Mouse (Mus musculus): ENCODE measurements around the gene Tmc8. TPM values are rescaled to one million over a fixed set of nuclear protein-coding genes. Genes with fewer than 3 reads are reported as not detected.

The Tmc8 gene
- polyA plus RNA-seq, 1 experiment from 2014 or later = 0.86 TPM

DNA sequence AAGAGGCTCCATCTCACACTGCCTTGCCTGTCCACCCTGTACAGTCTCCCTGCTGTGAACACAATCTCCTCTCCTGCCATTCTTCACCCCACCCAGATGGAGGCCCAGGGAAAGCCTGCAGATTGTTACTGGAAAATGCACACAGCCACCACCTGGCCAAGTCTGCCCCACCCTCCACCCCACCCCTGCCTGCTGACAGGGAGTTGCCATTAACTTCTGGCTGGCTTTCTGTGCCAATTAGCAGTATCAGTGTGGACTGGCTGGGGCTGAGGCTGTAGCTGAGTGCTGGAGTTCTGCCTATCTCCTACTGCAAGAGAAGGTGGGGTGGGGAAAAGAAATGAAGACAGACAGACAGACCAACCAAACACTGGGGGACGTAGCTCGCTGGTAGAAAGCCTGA is 56.7 kb downstream of the Tmc8 start:
- DNase-seq (ENCODE audit: low spot score) (no peak), ATAC-seq (ENCODE audit: low FRiP score) (no peak)
- H3K9me3 ChIP-seq (ENCODE audit: control insufficient read depth, low read length) = no peaks in the 10 kb centered on the region
- H3K4me3 ChIP-seq (ENCODE audit: low read depth, low read length) = no peak overlapping the region
- H3K4me1 ChIP-seq (replicated peaks; ENCODE audit: control insufficient read depth, insufficient read depth, low read length) = no peaks in the 10 kb centered on the region
- H3K27ac ChIP-seq (ENCODE audit: low read depth, low read length) = no peak overlapping the region
- WGBS = 79% methylated on average over 2 of the region's 2 CpGs
- H3K4me2 ChIP-seq (replicated peaks; ENCODE audit: low read depth, low read length) = no peak overlapping the region
- H3K27me3 ChIP-seq (ENCODE audit: control insufficient read depth, insufficient read depth, low read length) = no peaks in the 10 kb centered on the region
- no peaks in the 10 kb centered on the region for H3K36me3 ChIP-seq (ENCODE audit: control insufficient read depth, insufficient read depth, low read length)
- H3K9ac ChIP-seq (ENCODE audit: low read depth, low read length) = no peak overlapping the region

DNA sequence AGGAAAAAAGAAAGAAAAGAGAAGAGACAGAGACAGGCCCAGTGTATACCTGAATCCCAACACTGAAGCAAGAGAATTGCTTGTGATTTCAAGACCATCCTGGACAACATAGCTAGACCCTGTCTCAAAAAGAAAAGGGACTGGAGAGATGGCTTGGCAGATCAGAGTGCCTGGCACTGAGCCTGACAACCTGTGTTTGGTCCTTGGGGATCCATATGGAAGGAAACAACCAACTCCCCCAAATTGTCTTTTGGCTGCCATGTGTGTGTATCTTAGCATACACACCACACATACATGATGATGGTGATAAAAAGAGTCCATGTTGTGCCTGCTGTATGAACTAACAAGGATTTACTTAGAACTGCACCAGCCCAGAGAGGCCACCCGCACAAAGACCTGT is 57.1 kb downstream of the Tmc8 start:
- DNase-seq (ENCODE audit: low spot score) = no peak
- no peak overlapping the region for H3K9ac ChIP-seq (ENCODE audit: low read depth, low read length)
- no peaks in the 10 kb centered on the region for H3K27me3 ChIP-seq (ENCODE audit: control insufficient read depth, insufficient read depth, low read length)
- no peaks in the 10 kb centered on the region for H3K4me1 ChIP-seq (replicated peaks; ENCODE audit: control insufficient read depth, insufficient read depth, low read length)
- H3K36me3 ChIP-seq (ENCODE audit: control insufficient read depth, insufficient read depth, low read length) = no peaks in the 10 kb centered on the region
- H3K4me3 ChIP-seq (ENCODE audit: low read depth, low read length) = no peak overlapping the region
- ATAC-seq (ENCODE audit: low FRiP score) = no peak
- no peak overlapping the region for H3K4me2 ChIP-seq (replicated peaks; ENCODE audit: low read depth, low read length)
- H3K9me3 ChIP-seq (ENCODE audit: control insufficient read depth, low read length) = no peaks in the 10 kb centered on the region
- WGBS = 79% methylated on average over 1 of the region's 1 CpGs
- no peak overlapping the region for H3K27ac ChIP-seq (ENCODE audit: low read depth, low read length)

DNA sequence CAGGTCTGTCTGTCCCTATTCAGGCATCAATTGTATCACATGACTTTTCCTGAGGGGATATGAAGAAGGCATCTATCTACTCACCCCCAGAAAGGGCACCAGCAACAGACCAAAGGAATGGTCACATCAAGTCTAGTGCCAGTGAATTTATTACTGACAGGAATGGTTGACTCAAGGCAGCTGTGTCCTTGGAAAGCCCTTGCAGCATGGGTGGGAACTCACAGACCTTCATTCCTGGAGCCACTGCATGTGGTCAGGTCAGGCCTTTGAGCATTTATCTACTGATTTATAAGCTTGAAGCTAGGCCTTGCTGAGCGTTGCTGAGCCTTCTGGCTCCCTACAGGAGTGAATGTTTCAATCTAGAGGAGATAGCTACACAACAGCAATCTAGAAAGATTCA is 59.0 kb downstream of the Tmc8 start:
- no peaks in the 10 kb centered on the region for H3K36me3 ChIP-seq (ENCODE audit: control insufficient read depth, insufficient read depth, low read length)
- no peak overlapping the region for H3K27ac ChIP-seq (ENCODE audit: low read depth, low read length)
- H3K27me3 ChIP-seq (ENCODE audit: control insufficient read depth, insufficient read depth, low read length) = no peaks in the 10 kb centered on the region
- ATAC-seq (ENCODE audit: low FRiP score) (no peak), DNase-seq (ENCODE audit: low spot score) (no peak)
- H3K4me1 ChIP-seq (replicated peaks; ENCODE audit: control insufficient read depth, insufficient read depth, low read length) = no peaks in the 10 kb centered on the region
- H3K9ac ChIP-seq (ENCODE audit: low read depth, low read length) = no peak overlapping the region
- 45% methylated on average over 1 of the region's 1 CpGs for WGBS
- H3K4me3 ChIP-seq (ENCODE audit: low read depth, low read length) = no peak overlapping the region
- H3K9me3 ChIP-seq (ENCODE audit: control insufficient read depth, low read length) = no peaks in the 10 kb centered on the region
- H3K4me2 ChIP-seq (replicated peaks; ENCODE audit: low read depth, low read length) = no peak overlapping the region

Other genes starting within 250 kb of the Tmc8 start
- gene Tnrc6c, start 127.8 kb upstream of the Tmc8 start, polyA plus RNA-seq (2014; fragmentation: Nextera tagmentation; extraction: Ambion mirVana) = 17.0 and 20.6 TPM in 2 replicates
- gene Tmc6, start 122 bp downstream of the Tmc8 start, polyA plus RNA-seq (2014; fragmentation: Nextera tagmentation; extraction: Ambion mirVana) = 8.1 and 9.5 TPM in 2 replicates
- gene 6030468B19Rik, start 15.6 kb downstream of the Tmc8 start, polyA plus RNA-seq (2014; fragmentation: Nextera tagmentation; extraction: Ambion mirVana) = 1.5 TPM in 1 of 2 replicates, not detected in the other
- gene Gm20708, start 27.6 kb downstream of the Tmc8 start, polyA plus RNA-seq (2014; fragmentation: Nextera tagmentation; extraction: Ambion mirVana) = 0.83 and 1.2 TPM in 2 replicates
- gene Syngr2, start 27.6 kb downstream of the Tmc8 start, polyA plus RNA-seq (2014; fragmentation: Nextera tagmentation; extraction: Ambion mirVana) = 28.0 and 33.7 TPM in 2 replicates
- 3.4 and 3.5 TPM in 2 replicates for gene Afmid, start 43.8 kb downstream of the Tmc8 start, polyA plus RNA-seq (2014; fragmentation: Nextera tagmentation; extraction: Ambion mirVana)
- gene Tk1, start 44.0 kb downstream of the Tmc8 start, polyA plus RNA-seq (2014; fragmentation: Nextera tagmentation; extraction: Ambion mirVana) = 73.3 and 84.3 TPM in 2 replicates
- gene Birc5, start 67.2 kb downstream of the Tmc8 start, polyA plus RNA-seq (2014; fragmentation: Nextera tagmentation; extraction: Ambion mirVana) = 296 and 301 TPM in 2 replicates
- not detected in 2 replicates for gene Tmem235, start 78.7 kb downstream of the Tmc8 start, polyA plus RNA-seq (2014; fragmentation: Nextera tagmentation; extraction: Ambion mirVana)
- gene Tha1, start 91.4 kb downstream of the Tmc8 start, polyA plus RNA-seq (2014; fragmentation: Nextera tagmentation; extraction: Ambion mirVana) = 1.4 and 1.7 TPM in 2 replicates
- gene Socs3, start 188.0 kb downstream of the Tmc8 start, polyA plus RNA-seq (2014; fragmentation: Nextera tagmentation; extraction: Ambion mirVana) = 3.4 and 5.6 TPM in 2 replicates
- gene Pgs1, start 204.2 kb downstream of the Tmc8 start, polyA plus RNA-seq (2014; fragmentation: Nextera tagmentation; extraction: Ambion mirVana) = 38.6 and 39.1 TPM in 2 replicates